19 mouse cellular contexts compared by ENCODE assay signal in the genomic region with DNA sequence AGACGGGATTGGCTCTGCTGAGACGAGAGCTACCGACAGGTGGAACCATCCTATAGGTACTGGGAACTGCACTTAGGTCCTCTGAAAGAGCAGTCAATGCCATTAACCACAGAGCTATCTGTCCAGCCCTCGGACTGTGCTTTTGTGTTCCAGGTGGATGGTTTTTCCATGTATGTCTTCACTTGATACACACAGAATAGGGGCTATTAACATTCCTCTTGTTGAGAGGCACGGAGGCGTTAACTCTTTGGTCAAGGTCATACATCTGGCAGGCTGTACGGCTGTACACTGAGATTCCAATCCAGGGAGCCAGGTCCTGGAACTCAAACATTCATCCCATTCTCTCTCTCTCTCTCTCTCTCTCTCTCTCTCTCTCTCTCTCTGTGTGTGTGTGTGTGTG.
DNase-seq lines count a peak whose midpoint lies in the region; ATAC-seq lines count a peak whose summit lies in the region.
"Had no signal": no experiment of that assay in that cellular context is flagged by ENCODE, and none has a peak within 500 bp of the region (broad histone marks: within the 10 kb centered on the region; RNA-seq: fewer than 3 reads in every experiment).

No protein-coding gene starts in this region.

- H3K9ac ChIP-seq in kidney, embryonic 16.5 days (replicated peaks; ENCODE audit: low read length), result no peak overlapping the region
- H3K9ac ChIP-seq: embryonic facial prominence, embryonic 15.5 days; hindbrain, embryonic 15.5 days; intestine, embryonic 15.5 days; liver, embryonic 15.5 days had no signal

- no peaks in the 10 kb centered on the region for H3K36me3 ChIP-seq in kidney, embryonic 16.5 days (ENCODE audit: insufficient read depth, low read length)
- H3K36me3 ChIP-seq: embryonic facial prominence, embryonic 15.5 days; hindbrain, embryonic 15.5 days; intestine, embryonic 15.5 days; liver, embryonic 15.5 days had no signal

- intact Hi-C loops in left cerebral cortex, postnatal 14 days (cut with DNase I), result no loop called here

- no peak overlapping the region for H3K27ac ChIP-seq in kidney, embryonic 16.5 days (ENCODE audit: low read length)
- H3K27ac ChIP-seq: embryonic facial prominence, embryonic 15.5 days; hindbrain, embryonic 15.5 days; intestine, embryonic 15.5 days; layer of hippocampus, adult 2 months; liver, embryonic 15.5 days had no signal

- WGBS in kidney, embryonic 16.5 days, result 54% methylated on average over 7 of the region's 7 CpGs

- DNase-seq in heart, adult 11 months, result peak; percentile 88
- DNase-seq in heart, adult 9 months (ENCODE audit: low spot score in 2 of 2), result no peak
- peak; percentile 26 for DNase-seq in kidney, adult 11 months
- DNase-seq in kidney, postnatal 4 days, result no peak
- peak; percentile 72 for DNase-seq in ZHBTc4 (ENCODE audit: low read depth, low spot score)
- no peak for DNase-seq in gastrocnemius, postnatal 10 days
- no peak for DNase-seq in left cerebral cortex, postnatal 14 days (ENCODE audit: low spot score in 2 of 2)
- DNase-seq: cerebellum, adult 2 months; cerebellum, postnatal 36 days; layer of hippocampus, postnatal 36 days; right cerebral cortex, postnatal 14 days; thymus, postnatal 36 days had no signal

- H3K4me1 ChIP-seq in kidney, embryonic 16.5 days (ENCODE audit: insufficient read depth, low read length), result peaks cover 22% of the 10 kb centered on the region; the same call in 1 of the 2 replicates
- H3K4me1 ChIP-seq: embryonic facial prominence, embryonic 15.5 days; intestine, embryonic 15.5 days; liver, embryonic 15.5 days had no signal

- no peaks in the 10 kb centered on the region for H3K27me3 ChIP-seq in kidney, embryonic 16.5 days (ENCODE audit: insufficient read depth, low read length)
- H3K27me3 ChIP-seq: embryonic facial prominence, embryonic 15.5 days; hindbrain, embryonic 15.5 days; intestine, embryonic 15.5 days; liver, embryonic 15.5 days had no signal

- no peaks in the 10 kb centered on the region for H3K9me3 ChIP-seq in kidney, embryonic 16.5 days (ENCODE audit: low read length)
- H3K9me3 ChIP-seq: embryonic facial prominence, embryonic 15.5 days; hindbrain, embryonic 15.5 days; intestine, embryonic 15.5 days; liver, embryonic 15.5 days had no signal

- ATAC-seq in kidney, embryonic 16.5 days (ENCODE audit: low FRiP score, low TSS enrichment), result peak; percentile 67; the same call in 1 of the 2 replicates
- ATAC-seq: CD4-positive, CD25-positive, alpha-beta regulatory T cell, adult 4 months; intestine, embryonic 15.5 days had no signal

- H3K4me3 ChIP-seq in kidney, embryonic 16.5 days (ENCODE audit: low read length), result no peak overlapping the region
- H3K4me3 ChIP-seq: embryonic facial prominence, embryonic 15.5 days; hindbrain, embryonic 15.5 days; intestine, embryonic 15.5 days; layer of hippocampus, adult 2 months; liver, embryonic 15.5 days had no signal

- no peak overlapping the region for H3K4me2 ChIP-seq in kidney, embryonic 16.5 days (replicated peaks; ENCODE audit: low read depth, low read length)
- H3K4me2 ChIP-seq: embryonic facial prominence, embryonic 15.5 days; hindbrain, embryonic 15.5 days; intestine, embryonic 15.5 days; liver, embryonic 15.5 days had no signal

Comparison
In these comparisons a context has a peak if more than half of its experiments do, and no peak if none do; other contexts are left out.
1. DNase-seq: peak in heart, adult 11 months (single experiment), kidney, adult 11 months (single experiment) and ZHBTc4 (single experiment); none in heart, adult 9 months (0 of 2), kidney, postnatal 4 days (0 of 2), gastrocnemius, postnatal 10 days (single experiment) and left cerebral cortex, postnatal 14 days (0 of 2).